Mouse (Mus musculus) CD4-positive, CD25-positive, alpha-beta regulatory T cell, adult 2 months (primary cell): Measurements from ENCODE around the gene Mgat4e.

ENCODE experiments used
- DNase-seq: peaks from one replicate; pipeline ENCODE4 v3.0.0-alpha.2; 2012; ENCODE audit warnings: low read depth, low spot score

Gene Mgat4e

DNA sequence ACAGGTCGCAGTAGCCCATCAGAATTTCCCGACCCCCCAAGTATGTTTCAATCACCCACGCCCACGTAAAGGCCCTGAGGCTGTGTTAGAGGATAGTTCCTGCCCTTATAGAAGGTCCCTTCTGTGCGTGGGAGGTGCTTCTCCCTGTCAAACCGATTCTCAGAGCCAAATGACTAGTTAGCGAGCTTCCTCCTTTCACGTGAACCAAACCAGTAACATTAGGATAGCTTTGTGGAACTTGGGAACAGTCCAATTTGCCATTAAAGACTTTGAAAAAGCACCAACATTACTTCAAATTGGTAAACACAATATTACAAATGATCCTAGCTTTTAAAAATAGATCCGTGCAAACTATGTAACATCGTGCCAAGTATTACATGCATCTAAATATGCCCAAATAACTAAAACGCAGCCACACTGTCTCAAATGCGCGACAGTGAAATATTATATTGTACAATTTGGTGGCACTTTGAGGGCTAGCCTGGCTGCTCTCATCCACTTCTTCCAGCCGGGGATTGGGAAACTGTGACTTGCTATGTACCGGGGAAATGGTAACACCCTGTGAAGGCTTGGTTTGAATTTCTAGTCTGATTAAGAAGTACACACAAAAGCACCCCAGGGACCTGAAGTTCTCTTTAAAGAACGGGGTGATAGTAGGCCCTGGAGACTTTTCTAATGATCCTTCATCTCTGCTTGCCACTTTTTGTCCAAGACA is 35.4 kb downstream of the Mgat4e start:
- peak; percentile 28 for DNase-seq

DNA sequence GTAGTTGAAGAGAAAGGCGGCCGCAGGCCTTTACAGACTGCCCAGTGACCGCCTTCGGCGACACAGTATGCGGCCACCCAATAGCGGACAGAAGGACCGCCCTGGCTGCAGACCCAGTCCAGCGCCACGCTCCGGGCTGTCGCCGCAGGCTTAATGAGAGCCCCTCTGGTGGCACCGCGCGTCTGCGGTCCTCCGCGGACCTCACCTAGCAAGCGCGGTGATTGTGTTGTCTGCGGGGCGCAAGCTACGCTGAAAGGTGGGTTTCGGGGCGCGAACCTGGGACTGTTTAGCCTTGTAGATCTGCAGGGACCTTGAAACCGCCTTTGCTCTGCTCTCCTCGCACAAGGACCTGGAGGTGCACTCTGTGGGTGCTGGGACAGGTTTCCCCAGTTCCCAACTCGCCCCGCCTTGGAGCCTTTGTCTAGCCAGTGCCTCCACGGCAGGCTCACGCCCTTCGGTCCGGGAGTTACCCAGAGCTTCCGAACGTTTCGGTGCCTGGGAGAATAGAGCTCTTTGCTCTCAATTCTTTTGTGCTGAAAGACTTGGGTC is 36.1 kb downstream of the Mgat4e start:
- DNase-seq = peak; percentile 17

DNA sequence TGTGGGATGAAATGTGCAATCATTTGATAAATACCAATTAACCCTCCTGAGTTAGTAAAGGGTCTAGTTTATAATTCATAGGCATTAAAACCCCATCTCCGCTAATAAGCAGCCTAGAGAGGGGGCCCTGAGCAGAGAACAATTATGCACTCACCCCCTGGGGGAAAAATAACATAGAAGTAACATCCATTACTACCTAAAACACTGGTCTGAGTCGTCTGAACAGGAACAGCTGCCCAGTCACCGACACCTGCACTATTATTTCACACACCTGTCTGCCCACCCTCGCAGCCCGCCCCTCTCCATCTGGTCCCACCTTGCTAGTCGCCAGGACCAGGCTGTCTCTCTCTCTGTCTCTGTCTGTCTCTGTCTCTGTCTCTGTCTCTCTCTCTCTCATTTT is 36.9 kb downstream of the Mgat4e start:
- DNase-seq = no peak

DNA sequence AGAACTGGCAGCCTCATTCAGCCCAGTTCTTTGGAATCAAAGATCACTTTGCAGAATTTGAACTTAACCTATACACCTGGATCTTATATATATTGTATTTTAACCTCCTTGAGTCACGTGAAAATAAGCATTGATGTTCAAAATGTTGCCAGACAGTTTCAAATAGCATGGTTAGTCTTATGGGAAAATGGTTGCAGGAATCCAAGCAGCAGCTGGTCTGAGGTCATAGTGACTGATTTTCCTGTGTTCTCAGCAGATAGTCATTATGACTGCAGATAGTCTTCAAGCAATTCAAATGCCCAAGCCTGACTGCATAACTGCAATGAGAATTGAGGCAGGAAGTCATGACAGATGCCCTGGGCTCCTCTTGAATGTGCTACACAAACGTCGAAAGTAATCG is 37.3 kb downstream of the Mgat4e start:
- no peak for DNase-seq

DNA sequence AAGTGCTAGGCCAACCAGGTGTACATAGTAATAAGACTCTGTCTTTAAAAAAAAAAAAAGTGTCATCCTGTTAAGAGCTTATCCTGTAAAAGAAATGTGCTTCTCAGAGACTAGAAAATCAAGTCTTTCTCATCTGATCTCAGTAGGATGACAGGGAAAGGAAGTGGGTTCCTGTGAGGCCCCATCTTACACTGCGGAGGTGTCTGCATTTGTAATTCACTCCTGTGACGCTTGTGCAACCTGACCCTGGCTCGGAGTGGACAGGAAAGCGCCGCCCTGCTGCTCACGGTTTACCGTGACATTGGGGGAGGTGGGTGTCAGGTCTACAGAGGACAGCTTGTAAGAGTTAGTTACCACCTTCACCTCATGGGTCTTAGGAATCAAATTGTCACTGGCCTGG is 39.5 kb downstream of the Mgat4e start:
- peak; percentile 69 for DNase-seq

DNA sequence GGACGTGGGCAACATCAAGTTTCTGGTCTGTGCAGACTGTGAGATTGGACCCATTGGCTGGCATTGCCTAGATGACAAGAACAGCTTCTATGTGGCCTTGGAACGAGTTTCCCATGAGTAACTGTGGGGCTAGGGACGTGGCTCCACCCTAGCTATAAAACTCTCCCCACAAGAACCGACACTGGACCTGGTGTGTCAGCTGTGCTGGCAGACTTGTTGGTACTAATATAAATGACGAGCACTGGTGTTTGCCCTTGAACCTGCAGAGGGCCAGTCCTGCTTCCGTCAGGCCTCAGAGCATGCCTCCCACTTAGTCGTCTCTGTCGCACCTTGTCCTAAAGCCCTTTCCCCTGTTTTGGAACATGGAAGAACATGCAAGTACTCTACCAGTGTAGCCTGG is 43.3 kb downstream of the Mgat4e start:
- DNase-seq = no peak

DNA sequence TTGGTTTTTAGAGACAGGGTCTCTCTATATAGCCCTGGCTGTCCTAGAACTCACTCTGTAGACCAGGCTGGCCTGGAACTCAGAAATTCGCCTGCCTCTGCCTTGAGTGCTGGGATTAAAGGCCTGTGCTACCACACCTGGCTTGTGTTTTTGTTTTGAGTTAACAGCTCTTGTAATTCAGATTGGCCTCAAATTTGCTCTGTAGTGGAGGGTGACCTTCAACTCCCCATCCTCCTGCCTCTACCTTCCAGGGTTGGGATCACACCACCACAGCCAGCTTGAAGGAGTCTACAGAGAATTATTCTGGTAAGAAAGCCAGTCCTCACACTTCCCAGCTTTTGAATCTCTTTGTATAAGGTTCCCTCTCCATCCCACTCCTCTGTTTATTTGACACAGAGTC is 48.6 kb downstream of the Mgat4e start:
- DNase-seq = no peak

DNA sequence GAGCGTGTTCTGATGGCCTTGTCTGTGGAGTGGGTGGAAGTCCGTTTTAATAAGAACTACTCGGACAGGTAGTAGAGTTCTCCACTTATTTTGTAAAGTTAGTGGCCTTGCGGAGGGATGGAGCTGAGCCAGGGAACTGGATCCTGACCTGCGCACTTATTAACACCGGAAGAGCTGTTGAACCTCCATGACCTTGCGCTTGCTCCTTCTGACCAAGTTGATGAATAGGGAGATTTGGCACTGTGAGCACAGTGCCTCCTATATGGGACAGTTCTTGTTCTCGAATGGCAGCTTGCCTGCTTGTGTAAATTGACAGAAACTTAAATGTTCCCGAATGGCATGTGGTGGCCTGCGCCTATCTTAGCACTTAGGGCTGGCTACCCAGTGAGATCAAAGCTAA is 53.5 kb downstream of the Mgat4e start:
- DNase-seq = no peak

DNA sequence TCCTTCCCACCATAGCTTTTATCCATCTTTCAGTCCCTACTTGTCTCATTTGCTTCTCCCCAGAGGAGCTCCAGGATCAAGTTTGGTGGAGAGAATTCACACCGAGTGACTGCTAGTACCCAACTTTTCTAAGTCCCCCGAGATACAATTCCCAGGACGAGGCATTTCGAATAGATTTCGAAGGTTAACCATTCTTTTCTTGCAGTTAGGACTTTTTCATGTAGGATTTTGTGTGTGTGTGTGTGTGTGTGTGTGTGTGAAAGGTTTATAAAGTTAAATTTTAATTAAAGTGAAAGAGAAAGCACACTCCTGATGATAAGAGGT is 54.3 kb downstream of the Mgat4e start:
- DNase-seq = no peak

DNA sequence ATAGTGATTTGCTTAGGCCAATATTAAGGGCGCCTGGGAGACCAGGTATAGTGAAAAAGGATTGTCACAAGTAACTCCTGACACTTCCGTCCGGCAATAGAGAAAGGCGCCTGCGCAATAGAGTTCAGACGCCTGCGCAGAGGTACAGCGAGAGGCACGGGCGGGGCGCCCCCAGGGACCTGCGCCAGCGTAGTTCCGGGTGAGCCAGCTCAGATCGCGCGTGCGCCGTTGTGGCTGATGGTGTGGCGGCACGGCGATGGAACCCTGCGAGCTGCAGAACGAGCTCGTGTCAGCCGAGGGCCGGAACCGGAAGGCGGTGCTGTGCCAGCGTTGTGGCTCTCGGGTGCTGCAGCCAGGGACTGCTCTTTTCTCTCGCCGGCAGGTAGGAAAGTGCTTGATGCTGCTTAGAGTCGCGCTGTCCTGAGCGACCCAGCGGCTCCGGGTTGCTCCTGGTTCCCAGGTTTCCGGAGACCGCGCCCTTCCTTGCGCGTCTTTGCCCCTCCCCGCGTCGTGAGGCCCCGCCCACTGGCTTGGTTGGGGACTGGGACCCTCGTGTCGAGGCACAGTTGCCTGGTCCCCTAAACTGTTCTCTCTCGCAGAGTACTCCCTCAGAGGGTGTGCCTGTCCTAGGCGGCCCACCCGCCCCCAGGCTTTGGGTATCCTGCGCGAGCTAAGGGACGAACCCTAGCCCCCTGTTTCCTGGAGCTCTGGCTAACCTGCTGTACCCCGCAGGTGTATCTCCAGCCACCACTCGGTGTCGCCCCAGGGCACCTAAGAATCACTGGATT is 54.9 kb downstream of the Mgat4e start, which contains the start of gene Rabif:
TSS of gene Rabif (plus strand) at position 221 of the 788 bp plus-strand sequence.
- DNase-seq = peak; percentile 100

DNA sequence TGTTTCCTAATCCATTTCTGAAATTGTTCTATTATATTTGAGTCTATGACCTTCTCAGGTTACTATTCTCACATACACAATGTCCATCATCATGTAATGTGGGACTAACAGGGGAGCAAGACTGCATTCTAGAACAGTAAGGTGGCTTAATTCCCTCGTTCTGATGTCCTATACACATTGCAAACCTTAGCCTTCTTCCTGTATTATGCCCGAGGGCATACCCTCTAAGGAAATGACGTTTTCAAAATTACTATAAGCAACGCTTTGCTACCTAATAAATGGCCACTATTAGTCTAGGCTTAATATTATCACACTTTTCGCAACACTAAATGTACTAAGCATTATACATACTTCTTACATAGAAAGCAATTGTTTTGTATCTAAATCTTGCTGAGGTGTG is 55.5 kb downstream of the Mgat4e start:
- no peak for DNase-seq

DNA sequence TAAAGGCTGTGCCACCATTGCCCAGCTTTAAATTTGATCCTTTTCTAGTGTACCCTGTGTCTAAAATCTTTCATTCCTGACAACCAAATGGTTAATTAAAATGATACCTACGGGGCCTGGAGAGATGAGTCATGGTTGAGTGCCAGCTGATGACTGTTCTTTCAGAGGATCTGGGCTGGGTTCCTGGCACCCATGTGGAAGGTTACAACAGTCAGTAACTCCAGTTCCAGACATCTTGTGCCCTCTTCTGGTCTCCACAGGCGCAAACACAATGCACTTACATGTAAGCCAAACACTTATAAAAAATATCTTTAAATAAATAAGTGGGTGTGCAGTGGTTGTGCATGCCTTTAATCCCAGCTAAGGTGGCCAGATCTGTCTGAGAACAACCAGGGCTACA is 56.0 kb downstream of the Mgat4e start:
- DNase-seq = peak; percentile 17

DNA sequence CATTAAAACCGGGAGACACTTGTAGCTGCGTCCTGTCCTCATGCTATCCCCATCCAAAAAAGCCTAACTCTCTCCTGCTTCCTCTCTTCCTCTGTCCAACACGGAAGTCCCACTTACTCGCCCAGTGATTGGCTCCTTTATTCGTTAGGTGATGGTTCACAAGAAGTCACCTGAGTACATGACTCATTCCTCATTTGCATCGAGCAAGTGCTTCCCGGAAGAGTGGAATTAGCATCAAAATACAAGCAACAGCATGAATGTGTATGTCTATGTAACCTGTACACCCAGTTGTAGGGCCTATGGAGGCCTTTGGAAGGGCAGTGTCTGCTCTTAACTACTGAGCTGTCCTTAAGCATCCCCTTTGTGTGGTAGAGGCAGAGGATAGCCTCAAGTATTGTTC is 57.2 kb downstream of the Mgat4e start:
- no peak for DNase-seq
